Mouse (Mus musculus) kidney, adult 8-10 months (tissue): ENCODE results near the gene Asb11.

Source experiments
- DNase-seq, 2 experiments: peaks; one replicate each; pipeline ENCODE4 v3.0.0; 2022

The Asb11 gene

GRCm38 (mm10) chrX:164436709-164437108, at the start of gene Asb11:
Gene Asb11, plus strand, starts transcription at chrX:164436994.
- no peak for DNase-seq

- no peak for DNase-seq
These were observed 42.7 kb upstream of the Asb11 start for GRCm38 (mm10) chrX:164394091-164394490.

GRCm38 (mm10) chrX:164398456-164398855, 38.3 kb upstream of the Asb11 start:
- peak; percentile 3 to 13 for DNase-seq

GRCm38 (mm10) chrX:164405080-164405649, 31.6 kb upstream of the Asb11 start:
- no peak for DNase-seq

GRCm38 (mm10) chrX:164406133-164407022, 30.4 kb upstream of the Asb11 start:
- DNase-seq, result no peak

- no peak for DNase-seq
These were observed 28.4 kb upstream of the Asb11 start for GRCm38 (mm10) chrX:164408301-164408927.

- DNase-seq, result no peak
These were observed 26.2 kb upstream of the Asb11 start for GRCm38 (mm10) chrX:164410562-164410961.

GRCm38 (mm10) chrX:164416803-164417202, 20.0 kb upstream of the Asb11 start:
- DNase-seq, result no peak

GRCm38 (mm10) chrX:164418008-164418407, 18.8 kb upstream of the Asb11 start:
- DNase-seq, result no peak

GRCm38 (mm10) chrX:164419471-164419939, 17.3 kb upstream of the Asb11 start, which contains the start of gene Piga:
Gene Piga, plus strand, starts transcription at chrX:164419787.
- DNase-seq, result peak; percentile 94 to 97

- no peak for DNase-seq
These were observed 16.8 kb upstream of the Asb11 start for GRCm38 (mm10) chrX:164419955-164420354.

GRCm38 (mm10) chrX:164420518-164420917, 16.3 kb upstream of the Asb11 start:
- DNase-seq, result no peak

- no peak for DNase-seq
These were observed 12.0 kb upstream of the Asb11 start for GRCm38 (mm10) chrX:164424821-164425220.

GRCm38 (mm10) chrX:164427295-164427694, 9.5 kb upstream of the Asb11 start:
- no peak for DNase-seq

GRCm38 (mm10) chrX:164428224-164428623, 8.6 kb upstream of the Asb11 start:
- no peak for DNase-seq

- DNase-seq, result peak in 1 of 2 experiments; percentile 23
These were observed 6.2 kb upstream of the Asb11 start for GRCm38 (mm10) chrX:164430621-164431020.

- DNase-seq, result no peak
These were observed 5.7 kb upstream of the Asb11 start for GRCm38 (mm10) chrX:164431133-164431532.

- DNase-seq, result no peak
These were observed 5.3 kb upstream of the Asb11 start for GRCm38 (mm10) chrX:164431541-164431940.

- DNase-seq, result no peak
These were observed 4.1 kb upstream of the Asb11 start for GRCm38 (mm10) chrX:164432682-164433081.

GRCm38 (mm10) chrX:164439462-164439861, 2.7 kb downstream of the Asb11 start:
- peak; percentile 28 to 48 for DNase-seq

GRCm38 (mm10) chrX:164440140-164440539, 3.3 kb downstream of the Asb11 start:
- DNase-seq, result peak; percentile 89 to 94

GRCm38 (mm10) chrX:164440703-164441102, 3.9 kb downstream of the Asb11 start:
- peak; percentile 24 to 29 for DNase-seq

GRCm38 (mm10) chrX:164441306-164441705, 4.5 kb downstream of the Asb11 start:
- no peak for DNase-seq

- no peak for DNase-seq
These were observed 8.8 kb downstream of the Asb11 start for GRCm38 (mm10) chrX:164445601-164446000.
